In genomic region chr12:86816702-86817610, GRCm38 (mm10) we compare ENCODE assay signal across 9 mouse cellular contexts.
DNase-seq lines count a peak whose midpoint lies in the region; ATAC-seq and TF ChIP-seq lines count a peak whose summit lies in the region.
"Had no signal": no experiment of that assay in that cellular context is flagged by ENCODE, and none has a peak within 500 bp of the region (broad histone marks: within the 10 kb centered on the region; RNA-seq: fewer than 3 reads in every experiment).

No protein-coding gene starts in this region.

- H3K27me3 ChIP-seq in liver, embryonic 15.5 days, result no peaks in the 10 kb centered on the region
- H3K27me3 ChIP-seq in embryonic facial prominence, embryonic 15.5 days, result no peaks in the 10 kb centered on the region
- no peaks in the 10 kb centered on the region for H3K27me3 ChIP-seq in heart, postnatal 0 days (ENCODE audit: control insufficient read depth, insufficient read depth, low read length)
- no peaks in the 10 kb centered on the region for H3K27me3 ChIP-seq in neural tube, embryonic 14.5 days (ENCODE audit: control insufficient read depth, insufficient read depth, low read length)

- H3K4me2 ChIP-seq in liver, embryonic 15.5 days, result peak overlapping the region; percentile 32; the same call in 1 of the 2 replicates
- H3K4me2 ChIP-seq in embryonic facial prominence, embryonic 15.5 days (replicated peaks), result no peak overlapping the region
- H3K4me2 ChIP-seq in heart, postnatal 0 days (ENCODE audit: low read depth, low read length), result no peak overlapping the region
- 0 out of 2 replicates have a peak overlapping the region, but pooled peaks have one; percentile 1 for H3K4me2 ChIP-seq in neural tube, embryonic 14.5 days (ENCODE audit: low read depth, low read length)

- intact Hi-C loops in left cerebral cortex, postnatal 25 days (cut with DNase I), result no loop called here

- ATAC-seq in liver, embryonic 15.5 days (ENCODE audit: insufficient read depth), result no peak
- ATAC-seq in embryonic facial prominence, embryonic 15.5 days (ENCODE audit: insufficient number of reproducible peaks, low FRiP score, low TSS enrichment, low read depth), result 0 out of 2 replicates have a peak, but pooled peaks have one; percentile 40
- ATAC-seq in heart, postnatal 0 days (ENCODE audit: insufficient read depth, low read depth), result peak; percentile 82
- ATAC-seq in neural tube, embryonic 14.5 days (ENCODE audit: low read depth), result no peak

- DNase-seq in liver, result no peak
- peak; percentile 78 for DNase-seq in heart, postnatal 0 days (ENCODE audit: low spot score)
- peak; percentile 68 to 77 for DNase-seq in kidney, postnatal 4 days
- no peak for DNase-seq in left cerebral cortex, postnatal 25 days (ENCODE audit: low spot score in 2 of 2)
- no peak for DNase-seq in urinary bladder, postnatal 4 days (ENCODE audit: low spot score in 2 of 2)

- H3K9me3 ChIP-seq in liver, embryonic 15.5 days (replicated peaks), result no peaks in the 10 kb centered on the region
- no peaks in the 10 kb centered on the region for H3K9me3 ChIP-seq in embryonic facial prominence, embryonic 15.5 days (replicated peaks)
- no peaks in the 10 kb centered on the region for H3K9me3 ChIP-seq in heart, postnatal 0 days (replicated peaks; ENCODE audit: control insufficient read depth, low read length)
- no peaks in the 10 kb centered on the region for H3K9me3 ChIP-seq in neural tube, embryonic 14.5 days (ENCODE audit: control insufficient read depth, low read length)
- H3K9me3 ChIP-seq: G1E had no signal

- no peak overlapping the region for H3K4me3 ChIP-seq in liver, embryonic 15.5 days (replicated peaks)
- no peak overlapping the region for H3K4me3 ChIP-seq in embryonic facial prominence, embryonic 15.5 days (replicated peaks)
- H3K4me3 ChIP-seq in heart, postnatal 0 days (ENCODE audit: low read depth, low read length), result no peak overlapping the region
- H3K4me3 ChIP-seq in neural tube, embryonic 14.5 days (ENCODE audit: low read depth, low read length), result no peak overlapping the region

- no peak overlapping the region for H3K9ac ChIP-seq in liver, embryonic 15.5 days
- no peak overlapping the region for H3K9ac ChIP-seq in embryonic facial prominence, embryonic 15.5 days
- H3K9ac ChIP-seq in heart, postnatal 0 days (replicated peaks; ENCODE audit: low read depth, low read length), result peak overlapping the region; percentile 23; the same call in 1 of the 2 replicates
- peak overlapping the region; percentile 21; the same call in 1 of the 2 replicates for H3K9ac ChIP-seq in neural tube, embryonic 14.5 days (replicated peaks; ENCODE audit: low read depth, low read length)

- no peak for TF ChIP-seq CTCF in heart, postnatal 0 days (IDR thresholded peaks at IDR 0.05; ENCODE audit: low read depth)

- H3K36me3 ChIP-seq in liver, embryonic 15.5 days (replicated peaks), result no peaks in the 10 kb centered on the region
- no peaks in the 10 kb centered on the region for H3K36me3 ChIP-seq in embryonic facial prominence, embryonic 15.5 days
- H3K36me3 ChIP-seq in heart, postnatal 0 days (replicated peaks; ENCODE audit: control insufficient read depth, insufficient read depth, low read length), result no peaks in the 10 kb centered on the region
- no peaks in the 10 kb centered on the region for H3K36me3 ChIP-seq in neural tube, embryonic 14.5 days (ENCODE audit: control insufficient read depth, insufficient read depth, low read length)
- H3K36me3 ChIP-seq: G1E had no signal

- peaks cover 46% of the 10 kb centered on the region for H3K4me1 ChIP-seq in liver, embryonic 15.5 days (replicated peaks)
- H3K4me1 ChIP-seq in embryonic facial prominence, embryonic 15.5 days, result peaks cover 40% of the 10 kb centered on the region
- H3K4me1 ChIP-seq in heart, postnatal 0 days (ENCODE audit: control insufficient read depth, insufficient read depth), result peaks cover 40% of the 10 kb centered on the region
- peaks cover 41% of the 10 kb centered on the region for H3K4me1 ChIP-seq in neural tube, embryonic 14.5 days (ENCODE audit: control insufficient read depth, insufficient read depth, low read length)

- TF ChIP-seq EP300 in heart, postnatal 0 days (IDR thresholded peaks at IDR 0.05; ENCODE audit: low read depth), result peak; percentile 95

- H3K27ac ChIP-seq in liver, embryonic 15.5 days (replicated peaks), result peak overlapping the region; percentile 33; the same call in 1 of the 2 replicates
- peak overlapping the region; percentile 80 for H3K27ac ChIP-seq in embryonic facial prominence, embryonic 15.5 days (replicated peaks)
- H3K27ac ChIP-seq in heart, postnatal 0 days (ENCODE audit: low read depth), result peak overlapping the region; percentile 98
- H3K27ac ChIP-seq in neural tube, embryonic 14.5 days (ENCODE audit: low read depth, low read length), result peak overlapping the region; percentile 97

- WGBS in liver, embryonic 15.5 days (ENCODE audit: insufficient replicate concordance), result 54% methylated on average over 11 of the region's 11 CpGs
- WGBS in embryonic facial prominence, embryonic 15.5 days, result 40% methylated on average over 11 of the region's 11 CpGs
- WGBS in heart, postnatal 0 days, result 12% methylated on average over 11 of the region's 11 CpGs
- 30% methylated on average over 11 of the region's 11 CpGs for WGBS in neural tube, embryonic 14.5 days

Comparison
In these comparisons a context has a peak if more than half of its experiments do, and no peak if none do; other contexts are left out.
1. ATAC-seq: peak in embryonic facial prominence, embryonic 15.5 days (single experiment) and heart, postnatal 0 days (single experiment); none in liver, embryonic 15.5 days (single experiment) and neural tube, embryonic 14.5 days (single experiment).
2. H3K27ac ChIP-seq: peak in every context shown above with its lines; median percentile 98 in heart, postnatal 0 days; 97 in neural tube, embryonic 14.5 days; 80 in embryonic facial prominence, embryonic 15.5 days; 33 in liver, embryonic 15.5 days.
3. H3K4me2 ChIP-seq: peak in liver, embryonic 15.5 days (single experiment) and neural tube, embryonic 14.5 days (single experiment); none in embryonic facial prominence, embryonic 15.5 days (single experiment) and heart, postnatal 0 days (single experiment).
4. H3K9ac ChIP-seq: peak in heart, postnatal 0 days (single experiment) and neural tube, embryonic 14.5 days (single experiment); none in liver, embryonic 15.5 days (single experiment) and embryonic facial prominence, embryonic 15.5 days (single experiment).
5. DNase-seq: peak in heart, postnatal 0 days (single experiment) and kidney, postnatal 4 days (2 of 2); none in liver (single experiment), left cerebral cortex, postnatal 25 days (0 of 2) and urinary bladder, postnatal 4 days (0 of 2).